Comparison of ENCODE assay signal across 8 mouse cellular contexts in genomic region chr11:86836366-86836765, GRCm38 (mm10). TPM values are rescaled to one million over a fixed set of nuclear protein-coding genes. Genes with fewer than 3 reads are reported as not detected.
DNase-seq lines count a peak whose midpoint lies in the region; ATAC-seq lines count a peak whose summit lies in the region.

No protein-coding gene starts in this region.

- H3K27me3 ChIP-seq in midbrain, embryonic 11.5 days (ENCODE audit: control insufficient read depth, insufficient read depth, low read length): no peaks in the 10 kb centered on the region
- H3K27me3 ChIP-seq in midbrain, embryonic 16.5 days (ENCODE audit: control insufficient read depth, insufficient read depth, low read depth, low read length): no peaks in the 10 kb centered on the region

- 33% methylated on average over 2 of the region's 2 CpGs for whole genome bisulfite sequencing in midbrain, embryonic 11.5 days
- 42% methylated on average over 2 of the region's 2 CpGs for WGBS in midbrain, embryonic 16.5 days

- H3K36me3 ChIP-seq in midbrain, embryonic 11.5 days (ENCODE audit: control insufficient read depth, insufficient read depth, low read length): no peaks in the 10 kb centered on the region
- H3K36me3 ChIP-seq in midbrain, embryonic 16.5 days (ENCODE audit: control insufficient read depth, insufficient read depth, low read length): no peaks in the 10 kb centered on the region

- H3K4me3 ChIP-seq in midbrain, embryonic 11.5 days (ENCODE audit: low read depth, low read length): no peak overlapping the region
- H3K4me3 ChIP-seq in midbrain, embryonic 16.5 days (ENCODE audit: low read depth, low read length): no peak overlapping the region

- H3K4me1 ChIP-seq in midbrain, embryonic 11.5 days (ENCODE audit: control insufficient read depth, insufficient read depth, low read length): peaks cover 19% of the 10 kb centered on the region
- peaks cover 21% of the 10 kb centered on the region for H3K4me1 ChIP-seq in midbrain, embryonic 16.5 days (ENCODE audit: control insufficient read depth, insufficient read depth, low read length)

- H3K4me2 ChIP-seq in midbrain, embryonic 11.5 days: no peak overlapping the region
- no peak overlapping the region for H3K4me2 ChIP-seq in midbrain, embryonic 16.5 days (ENCODE audit: low read length)

- H3K27ac ChIP-seq in midbrain, embryonic 11.5 days (ENCODE audit: low read depth, low read length): no peak overlapping the region
- H3K27ac ChIP-seq in midbrain, embryonic 16.5 days (ENCODE audit: low read length): no peak overlapping the region

- no peaks in the 10 kb centered on the region for H3K9me3 ChIP-seq in midbrain, embryonic 11.5 days (ENCODE audit: control insufficient read depth, low read length)
- H3K9me3 ChIP-seq in midbrain, embryonic 16.5 days (replicated peaks; ENCODE audit: control insufficient read depth, low read length, poor library complexity, severe bottlenecking): no peaks in the 10 kb centered on the region

- DNase-seq in midbrain, embryonic 11.5 days (ENCODE audit: low spot score, missing footprints): peak; percentile 96
- DNase-seq in adrenal gland, postnatal 10 days: peak; percentile 91
- peak; percentile 62 for DNase-seq in embryo, embryonic 9.5 days (ENCODE audit: extremely low spot score)
- peak; percentile 44 for DNase-seq in hindlimb bud, embryonic 11.5 days (ENCODE audit: extremely low spot score, low read depth, low spot score)
- DNase-seq in liver: peak; percentile 79
- DNase-seq in urinary bladder, postnatal 10 days (ENCODE audit: low spot score): peak; percentile 38

- H3K9ac ChIP-seq in midbrain, embryonic 11.5 days (ENCODE audit: low read length): no peak overlapping the region
- no peak overlapping the region for H3K9ac ChIP-seq in midbrain, embryonic 16.5 days (ENCODE audit: low read depth, low read length)

- no peak for ATAC-seq in midbrain, embryonic 11.5 days (ENCODE audit: low FRiP score)
- ATAC-seq in midbrain, embryonic 16.5 days: no peak
- ATAC-seq in neutrophil, adult 5-6 weeks (ENCODE audit: extremely low read depth, insufficient number of reproducible peaks, low FRiP score, poor library complexity, severe bottlenecking): peak; percentile 85

RNA-seq across cellular contexts. Expression of gene Dhx40, which starts 28.8 kb away (rescaled TPM):
- 55.0 and 57.8 TPM in 2 replicates for polyA plus RNA-seq in midbrain, embryonic 11.5 days (2014; fragmentation: Nextera tagmentation; extraction: Ambion mirVana)
- polyA plus RNA-seq in midbrain, embryonic 16.5 days (2015; fragmentation: Nextera tagmentation; extraction: Ambion mirVana): 19.6 and 21.5 TPM in 2 replicates
- 10 to 100 TPM; 28.8 to 33.4 TPM for total RNA-seq in adrenal gland, postnatal 10 days (2021)
- total RNA-seq in neutrophil, adult 5-6 weeks (2017): 131 and 133 TPM in 2 replicates

Comparison
In these comparisons a context has a peak if more than half of its experiments do, and no peak if none do; other contexts are left out.
1. DNase-seq: peak in every context shown above with its lines; median percentile 96 in midbrain, embryonic 11.5 days; 91 in adrenal gland, postnatal 10 days; 79 in liver; 62 in embryo, embryonic 9.5 days; 44 in hindlimb bud, embryonic 11.5 days; 38 in urinary bladder, postnatal 10 days.